Mouse (Mus musculus) fat pad, adult 2 months (tissue): Measurements from ENCODE around the gene Flg2.
A peak's percentile ranks its signal among the peaks of the same experiment; 100 is the strongest.

Experiments used
- DNase-seq: peaks from one replicate; pipeline ENCODE4 v3.0.0-alpha.2; 2011; ENCODE audit warnings: low read depth, low spot score; ENCODE audit errors: extremely low read depth

Flg2 gene

GRCm38 (mm10) chr3:93196978-93197377 is at the start of gene Flg2:
TSS of gene Flg2 (plus strand) at chr3:93197278.
- DNase-seq, result no peak

GRCm38 (mm10) chr3:93162502-93162901 is 34.6 kb upstream of the Flg2 start:
- no peak for DNase-seq

- peak; percentile 56 for DNase-seq
Measured at GRCm38 (mm10) chr3:93162996-93163592, 34.0 kb upstream of the Flg2 start.

- DNase-seq, result peak; percentile 33
Measured at GRCm38 (mm10) chr3:93180856-93181255, 16.2 kb upstream of the Flg2 start.

GRCm38 (mm10) chr3:93201955-93202354 is 4.9 kb downstream of the Flg2 start:
- DNase-seq, result no peak

- DNase-seq, result no peak
Measured at GRCm38 (mm10) chr3:93202499-93202898, 5.4 kb downstream of the Flg2 start.
